Mouse (Mus musculus): Measurements from ENCODE around the gene Rapgef5. TPM values are rescaled to one million over a fixed set of nuclear protein-coding genes. Genes with fewer than 3 reads are reported as not detected.

Gene Rapgef5
- polyA plus RNA-seq, 1 experiment from 2014 or later = 19.8 TPM

- peak; percentile 48; the same call in 1 of the 2 replicates for ATAC-seq
- peak overlapping the region; percentile 51 for H3K27ac ChIP-seq
- 68% methylated on average over 18 of the region's 18 CpGs for WGBS
Observed at GRCm38 (mm10) chr12:117628321-117629093, 112.2 kb downstream of the Rapgef5 start.

GRCm38 (mm10) chr12:117632133-117632532 is 115.9 kb downstream of the Rapgef5 start:
- Histone ChIP-seq H3K4me1 (peaks cover 16% of the 10 kb centered on the region; the same call in 1 of the 2 replicates), H3K9ac (no peak overlapping the region), H3K27me3 (peaks cover 20% of the 10 kb centered on the region), H3K4me2 (no peak overlapping the region), H3K27ac (no peak overlapping the region), H3K36me3 (ENCODE audit: poor library complexity, severe bottlenecking) (no peaks in the 10 kb centered on the region), H3K4me3 (no peak overlapping the region), H3K9me3 (replicated peaks) (no peaks in the 10 kb centered on the region)
- ATAC-seq = no peak
- 57% methylated on average over 1 of the region's 1 CpGs for WGBS

More at GRCm38 (mm10) chr12:117628321-117629093, 112.2 kb downstream of the Rapgef5 start:
- peaks cover 37% of the 10 kb centered on the region for H3K27me3 ChIP-seq
- H3K9ac ChIP-seq = no peak overlapping the region
- no peaks in the 10 kb centered on the region for H3K9me3 ChIP-seq (replicated peaks)
- no peak overlapping the region for H3K4me3 ChIP-seq
- H3K36me3 ChIP-seq (ENCODE audit: poor library complexity, severe bottlenecking) = no peaks in the 10 kb centered on the region
- H3K4me1 ChIP-seq = peaks cover 22% of the 10 kb centered on the region; the same call in 1 of the 2 replicates
- H3K4me2 ChIP-seq = no peak overlapping the region

GRCm38 (mm10) chr12:117636139-117636772 is 120.0 kb downstream of the Rapgef5 start:
- Histone ChIP-seq H3K4me1 (no peaks in the 10 kb centered on the region), H3K4me2 (no peak overlapping the region), H3K9me3 (replicated peaks) (no peaks in the 10 kb centered on the region), H3K36me3 (ENCODE audit: poor library complexity, severe bottlenecking) (no peaks in the 10 kb centered on the region), H3K9ac (no peak overlapping the region), H3K27ac (no peak overlapping the region), H3K4me3 (no peak overlapping the region), H3K27me3 (peaks cover 7% of the 10 kb centered on the region)
- peak; percentile 57; the same call in 1 of the 2 replicates for ATAC-seq
- 71% methylated on average over 2 of the region's 2 CpGs for WGBS

- no peaks in the 10 kb centered on the region for H3K36me3 ChIP-seq (ENCODE audit: poor library complexity, severe bottlenecking)
- WGBS = 61% methylated on average over 6 of the region's 6 CpGs
- ATAC-seq = peak; percentile 65; the same call in 1 of the 2 replicates
- no peak overlapping the region for H3K4me3 ChIP-seq
- no peaks in the 10 kb centered on the region for H3K4me1 ChIP-seq
- H3K9ac ChIP-seq = no peak overlapping the region
- no peak overlapping the region for H3K27ac ChIP-seq
- H3K27me3 ChIP-seq = peaks cover 7% of the 10 kb centered on the region
- no peak overlapping the region for H3K4me2 ChIP-seq
- H3K9me3 ChIP-seq (replicated peaks) = no peaks in the 10 kb centered on the region
Observed at GRCm38 (mm10) chr12:117636969-117637368, 120.7 kb downstream of the Rapgef5 start.

GRCm38 (mm10) chr12:117638833-117639232 is 122.6 kb downstream of the Rapgef5 start:
- H3K4me2 ChIP-seq = no peak overlapping the region
- no peak for ATAC-seq
- H3K9ac ChIP-seq = no peak overlapping the region
- WGBS = 92% methylated on average over 2 of the region's 2 CpGs
- no peak overlapping the region for H3K4me3 ChIP-seq
- H3K27ac ChIP-seq = no peak overlapping the region
- H3K36me3 ChIP-seq (ENCODE audit: poor library complexity, severe bottlenecking) = no peaks in the 10 kb centered on the region
- no peaks in the 10 kb centered on the region for H3K4me1 ChIP-seq
- H3K9me3 ChIP-seq (replicated peaks) = no peaks in the 10 kb centered on the region
- H3K27me3 ChIP-seq = no peaks in the 10 kb centered on the region

GRCm38 (mm10) chr12:117639356-117640121 is 123.3 kb downstream of the Rapgef5 start:
- Histone ChIP-seq H3K9me3 (replicated peaks) (no peaks in the 10 kb centered on the region), H3K27me3 (no peaks in the 10 kb centered on the region), H3K36me3 (ENCODE audit: poor library complexity, severe bottlenecking) (no peaks in the 10 kb centered on the region), H3K4me1 (no peaks in the 10 kb centered on the region), H3K4me3 (no peak overlapping the region), H3K27ac (no peak overlapping the region), H3K9ac (no peak overlapping the region), H3K4me2 (no peak overlapping the region)
- WGBS = 73% methylated on average over 6 of the region's 6 CpGs
- ATAC-seq = no peak

- H3K4me1 ChIP-seq = no peaks in the 10 kb centered on the region
- no peak for ATAC-seq
Observed at GRCm38 (mm10) chr12:117642512-117642911, 126.2 kb downstream of the Rapgef5 start.

GRCm38 (mm10) chr12:117645771-117646170 is 129.5 kb downstream of the Rapgef5 start:
- 87% methylated on average over 2 of the region's 2 CpGs for WGBS

More at GRCm38 (mm10) chr12:117642512-117642911, 126.2 kb downstream of the Rapgef5 start:
- Histone ChIP-seq H3K9ac (no peak overlapping the region), H3K4me3 (no peak overlapping the region), H3K27ac (no peak overlapping the region), H3K27me3 (no peaks in the 10 kb centered on the region), H3K4me2 (no peak overlapping the region), H3K9me3 (replicated peaks) (no peaks in the 10 kb centered on the region), H3K36me3 (ENCODE audit: poor library complexity, severe bottlenecking) (no peaks in the 10 kb centered on the region)
- WGBS = 91% methylated on average over 2 of the region's 2 CpGs

GRCm38 (mm10) chr12:117653920-117654472 is 137.7 kb downstream of the Rapgef5 start:
- Histone ChIP-seq H3K9ac (no peak overlapping the region), H3K4me1 (no peaks in the 10 kb centered on the region; the same call in 1 of the 2 replicates), H3K4me3 (no peak overlapping the region), H3K9me3 (replicated peaks) (no peaks in the 10 kb centered on the region), H3K27ac (no peak overlapping the region), H3K36me3 (ENCODE audit: poor library complexity, severe bottlenecking) (no peaks in the 10 kb centered on the region), H3K27me3 (no peaks in the 10 kb centered on the region), H3K4me2 (no peak overlapping the region)
- WGBS = 87% methylated on average over 8 of the region's 8 CpGs
- no peak for ATAC-seq

More at GRCm38 (mm10) chr12:117645771-117646170, 129.5 kb downstream of the Rapgef5 start:
- no peaks in the 10 kb centered on the region for H3K27me3 ChIP-seq
- no peaks in the 10 kb centered on the region for H3K36me3 ChIP-seq (ENCODE audit: poor library complexity, severe bottlenecking)
- no peaks in the 10 kb centered on the region for H3K4me1 ChIP-seq
- H3K9ac ChIP-seq = no peak overlapping the region
- no peak for ATAC-seq
- no peak overlapping the region for H3K27ac ChIP-seq
- H3K9me3 ChIP-seq (replicated peaks) = no peaks in the 10 kb centered on the region
- H3K4me3 ChIP-seq = no peak overlapping the region
- H3K4me2 ChIP-seq = no peak overlapping the region

- no peak for ATAC-seq
- 86% methylated on average over 4 of the region's 4 CpGs for WGBS
Observed at GRCm38 (mm10) chr12:117656935-117657334, 140.7 kb downstream of the Rapgef5 start.

GRCm38 (mm10) chr12:117657766-117658165 is 141.5 kb downstream of the Rapgef5 start:
- Histone ChIP-seq H3K4me3 (no peak overlapping the region), H3K4me2 (no peak overlapping the region), H3K27me3 (no peaks in the 10 kb centered on the region), H3K36me3 (ENCODE audit: poor library complexity, severe bottlenecking) (no peaks in the 10 kb centered on the region), H3K4me1 (no peaks in the 10 kb centered on the region; the same call in 1 of the 2 replicates), H3K9me3 (replicated peaks) (no peaks in the 10 kb centered on the region), H3K9ac (no peak overlapping the region), H3K27ac (no peak overlapping the region)
- WGBS = 92% methylated on average over 5 of the region's 5 CpGs
- ATAC-seq = no peak

More at GRCm38 (mm10) chr12:117656935-117657334, 140.7 kb downstream of the Rapgef5 start:
- no peak overlapping the region for H3K4me3 ChIP-seq
- no peaks in the 10 kb centered on the region; the same call in 1 of the 2 replicates for H3K4me1 ChIP-seq
- H3K9ac ChIP-seq = no peak overlapping the region
- no peaks in the 10 kb centered on the region for H3K36me3 ChIP-seq (ENCODE audit: poor library complexity, severe bottlenecking)
- no peaks in the 10 kb centered on the region for H3K27me3 ChIP-seq
- H3K9me3 ChIP-seq (replicated peaks) = no peaks in the 10 kb centered on the region
- H3K4me2 ChIP-seq = no peak overlapping the region
- no peak overlapping the region for H3K27ac ChIP-seq

Measured in forebrain, embryonic 13.5 days (tissue).